Mouse (Mus musculus): ENCODE data around the gene Cytip. TPM values are rescaled to one million over a fixed set of nuclear protein-coding genes. Genes with fewer than 3 reads are reported as not detected.

The Cytip gene
- polyA plus RNA-seq, 3 experiments from 2014 or later = 325 to 394 (median 384) TPM

DNA sequence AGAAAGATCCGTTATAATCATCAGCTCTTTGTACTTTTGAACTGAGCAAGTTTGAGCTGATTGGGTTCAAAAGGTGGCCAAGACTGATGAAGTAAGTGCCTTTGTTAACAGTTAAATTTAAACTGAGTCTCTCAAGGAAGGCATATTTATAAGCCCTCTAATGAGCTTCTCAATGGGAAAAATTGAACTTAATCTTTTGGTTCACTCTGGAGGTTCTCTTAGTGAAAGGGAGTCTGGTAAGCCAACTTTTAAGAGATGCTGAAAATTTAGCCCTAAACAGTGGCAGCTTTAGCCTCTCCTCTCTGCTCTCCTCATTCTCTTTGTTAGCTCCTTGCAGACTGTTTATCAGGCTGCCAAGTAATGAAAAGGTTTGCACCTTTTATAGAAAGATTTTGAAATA is 100.5 kb downstream of the Cytip start:
- ATAC-seq = no peak

- no peak for ATAC-seq
Observed at GRCm38 (mm10) chr2:58086420-58086819, 108.9 kb downstream of the Cytip start.

DNA sequence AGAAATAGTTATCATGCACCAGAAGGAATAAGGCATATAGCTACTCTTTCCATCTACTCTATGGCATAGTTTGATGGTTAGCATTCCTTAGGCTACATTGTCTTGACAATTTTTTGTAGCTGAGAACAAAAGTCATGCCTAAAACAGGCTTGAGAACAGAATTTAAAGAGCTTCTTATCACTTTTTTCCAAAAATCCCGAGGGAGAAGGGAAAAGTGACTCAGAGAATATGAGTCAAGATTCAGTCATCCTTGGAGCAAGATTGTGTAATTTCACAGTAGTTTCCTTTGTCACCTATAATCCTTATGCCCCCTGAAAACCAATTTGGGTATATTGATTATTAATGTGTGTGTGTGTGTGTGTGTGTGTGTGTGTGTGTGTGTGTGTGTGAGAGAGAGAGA is 115.5 kb downstream of the Cytip start:
- no peak for ATAC-seq

Other genes starting within 250 kb of the Cytip start
- not detected for gene Galnt5, start 197.6 kb downstream of the Cytip start, polyA plus RNA-seq (2017; shearing (Covaris generic))
- 1 to 10 TPM in 1 of 3 experiments, under 1 TPM in 1, not detected in 1; 0.15 to 5.8 TPM for gene Ermn, start 142.7 kb downstream of the Cytip start, polyA plus RNA-seq (2017; shearing (Covaris generic))
- gene Acvr1c, start 162.4 kb upstream of the Cytip start, polyA plus RNA-seq (2017; shearing (Covaris generic)) = under 1 TPM; 0.05 to 0.66 (median 0.62) TPM